Mouse (Mus musculus) urinary bladder, postnatal 25 days (tissue): Measurements from ENCODE around the gene Helz.
"Not testable (repeated sequence)": the region's sequence is repeated elsewhere in the genome, so short reads cannot be mapped to it uniquely, and the experiment has no call there.

ENCODE experiments used
- DNase-seq: peaks from one replicate; pipeline ENCODE4 v3.0.0; 2022; ENCODE audit warnings: low spot score

The Helz gene

GRCm38 (mm10) chr11:107547351-107548203, at the start of gene Helz:
Gene Helz, plus strand, starts transcription at chr11:107547930.
- DNase-seq: peak; percentile 56

DNA sequence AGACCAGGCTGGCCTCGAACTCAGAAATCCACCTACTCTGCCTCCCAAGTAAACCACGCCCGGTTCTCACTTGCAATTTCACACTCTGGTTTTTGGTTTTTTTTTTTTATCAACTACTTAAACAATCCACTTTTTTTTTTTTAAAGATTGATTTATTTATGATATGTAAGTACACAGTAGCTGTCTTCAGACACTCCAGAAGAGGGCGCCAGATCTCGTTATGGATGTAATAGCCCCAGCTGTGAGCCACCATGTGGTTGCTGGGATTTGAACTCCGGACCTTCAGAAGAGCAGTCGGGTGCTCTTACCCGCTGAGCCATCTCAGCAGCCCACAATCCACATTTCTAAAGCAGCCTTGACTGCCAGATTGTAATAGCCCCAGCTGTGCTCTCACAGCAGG, 44.9 kb upstream of the Helz start:
- DNase-seq: no peak

GRCm38 (mm10) chr11:107504364-107504763, 43.4 kb upstream of the Helz start:
- DNase-seq: not testable (repeated sequence)

DNA sequence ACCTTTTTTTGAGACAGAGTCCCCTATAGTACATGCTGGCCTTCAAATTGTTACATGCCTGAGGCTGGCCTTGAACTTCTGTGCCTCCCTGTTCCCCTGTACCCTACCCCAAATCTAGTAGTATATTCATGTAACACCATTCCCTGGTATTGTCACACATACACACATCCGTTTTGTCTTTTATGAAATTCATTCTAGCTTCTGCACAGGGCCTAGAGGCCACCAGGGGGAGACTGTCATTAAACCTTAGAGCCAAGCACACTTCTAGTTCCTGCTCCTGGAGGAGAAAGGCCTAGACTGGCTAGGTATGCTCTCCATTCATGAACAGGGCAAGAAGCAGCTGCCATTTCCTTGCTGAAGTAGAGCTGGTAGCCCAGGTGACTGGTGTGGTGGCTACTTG, 41.5 kb upstream of the Helz start:
- no peak for DNase-seq

GRCm38 (mm10) chr11:107509631-107510338, 37.9 kb upstream of the Helz start:
- no peak for DNase-seq

DNA sequence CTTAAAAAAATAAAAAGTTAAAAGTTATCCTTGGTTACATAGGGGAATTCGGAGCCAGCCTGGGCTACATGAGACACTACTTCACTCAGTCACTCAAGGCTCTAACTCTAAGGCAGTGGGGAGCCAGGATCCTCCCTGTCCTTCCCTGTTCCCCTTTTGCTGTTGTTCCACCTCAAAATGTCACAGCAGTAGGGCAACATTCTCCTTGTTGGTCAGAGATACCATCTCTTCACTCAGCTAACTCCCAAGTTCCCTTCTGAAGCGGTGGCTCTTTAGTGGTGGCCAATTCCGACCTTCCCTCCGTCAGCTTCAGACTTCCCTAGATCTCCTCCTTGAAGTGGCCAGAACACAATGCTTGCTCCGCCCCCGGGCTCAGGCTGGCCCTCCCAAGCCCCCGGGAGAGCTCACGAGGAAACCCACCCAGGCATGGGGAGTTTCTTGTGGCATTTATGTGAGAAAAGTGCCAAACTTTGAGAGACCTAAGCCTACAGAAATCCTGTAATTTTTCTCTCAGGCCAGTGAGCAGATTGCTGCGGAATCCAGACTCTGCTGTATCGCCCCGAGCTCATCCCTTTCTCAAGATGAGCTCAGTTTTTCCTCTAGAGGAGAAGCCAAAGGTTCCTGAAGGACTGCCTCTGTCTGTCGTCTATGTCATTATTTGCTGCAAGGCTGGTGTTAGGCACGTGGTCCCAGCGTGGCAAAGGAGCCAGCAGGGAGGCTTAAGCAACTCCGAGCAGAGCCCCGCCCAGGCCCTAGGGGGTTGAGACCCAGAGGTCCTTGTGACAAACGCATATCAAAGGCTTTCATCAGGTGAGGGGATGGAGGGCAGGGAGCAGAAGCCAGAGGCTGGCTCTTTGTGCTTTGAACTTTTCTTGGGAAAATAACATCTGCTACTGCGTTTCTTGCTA, 37.1 kb upstream of the Helz start:
- peak; percentile 39 for DNase-seq

DNA sequence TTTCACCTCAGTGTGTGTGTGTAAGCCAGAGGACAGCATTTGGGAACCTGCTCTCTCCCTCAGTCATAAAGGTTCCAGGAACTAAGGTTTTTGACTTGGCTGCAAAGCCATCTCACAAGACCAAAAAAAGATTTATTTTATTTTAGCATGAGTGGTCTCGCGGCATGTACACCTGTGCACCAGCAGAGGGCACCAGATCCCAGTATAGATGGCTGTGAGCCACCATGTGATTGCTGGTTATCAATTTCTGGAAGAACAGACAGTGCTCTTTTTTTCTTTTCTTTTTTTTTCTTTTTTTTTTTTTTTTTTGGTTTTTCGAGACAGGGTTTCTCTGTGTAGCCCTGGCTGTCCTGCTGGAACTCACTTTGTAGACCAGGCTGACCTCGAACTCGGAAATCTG, 35.8 kb upstream of the Helz start:
- DNase-seq: peak; percentile 65

GRCm38 (mm10) chr11:107513047-107513446, 34.7 kb upstream of the Helz start:
- DNase-seq: no peak

DNA sequence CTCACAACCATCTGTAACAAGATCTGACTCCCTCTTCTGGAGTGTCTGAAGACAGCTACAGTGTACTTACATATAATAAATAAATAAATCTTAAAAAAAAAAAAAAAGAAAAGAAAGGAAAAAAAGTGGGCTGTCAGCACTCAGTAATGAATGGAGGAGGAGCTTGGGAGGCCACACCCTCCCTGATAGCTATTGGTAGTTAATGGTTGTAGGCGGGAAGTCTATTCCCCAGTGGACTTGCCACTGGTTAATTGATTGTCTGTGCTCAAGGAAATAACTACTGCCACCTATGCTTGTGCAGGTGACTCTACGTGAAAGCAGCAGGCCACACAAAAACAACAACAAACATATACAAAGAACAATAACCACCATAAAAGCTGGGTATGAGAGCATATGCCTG, 31.3 kb upstream of the Helz start:
- DNase-seq: no peak

DNA sequence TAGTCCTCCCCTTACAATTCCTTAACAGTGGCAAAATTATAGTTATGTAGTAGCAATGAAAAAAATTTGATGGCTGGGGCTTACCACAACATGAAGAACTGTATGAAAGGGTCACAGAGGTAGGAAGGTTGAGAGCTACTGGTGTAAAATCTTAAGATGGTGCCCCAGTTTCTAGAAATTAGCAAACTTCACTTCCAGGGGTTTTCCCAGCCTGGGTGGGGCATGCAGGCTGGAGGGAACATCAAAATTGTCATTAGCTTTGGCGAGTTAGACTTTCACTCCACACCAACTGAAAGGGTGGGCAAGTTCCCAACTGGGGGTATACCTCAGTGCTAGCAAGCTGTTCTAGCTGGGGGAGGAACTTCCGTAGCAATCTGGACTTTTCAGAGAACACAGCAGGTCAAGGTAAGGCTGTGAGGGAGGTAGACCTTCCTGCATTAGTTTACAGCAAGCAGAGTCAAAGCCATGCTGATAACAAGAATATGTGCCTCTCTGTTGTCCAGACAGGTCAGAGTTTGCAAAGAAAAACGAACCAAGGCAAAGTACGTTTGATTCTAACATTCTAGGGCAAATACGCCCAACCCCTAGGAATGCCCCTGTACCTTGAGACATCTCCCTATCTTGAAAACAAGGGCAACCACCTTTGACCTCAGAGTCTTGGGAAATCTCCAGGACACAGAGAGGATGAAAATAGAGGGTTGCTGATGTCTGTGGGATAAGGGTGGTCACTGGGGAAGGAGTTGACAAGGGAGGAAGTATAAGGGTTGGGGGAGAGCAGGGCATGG, 28.9 kb upstream of the Helz start:
- no peak for DNase-seq

DNA sequence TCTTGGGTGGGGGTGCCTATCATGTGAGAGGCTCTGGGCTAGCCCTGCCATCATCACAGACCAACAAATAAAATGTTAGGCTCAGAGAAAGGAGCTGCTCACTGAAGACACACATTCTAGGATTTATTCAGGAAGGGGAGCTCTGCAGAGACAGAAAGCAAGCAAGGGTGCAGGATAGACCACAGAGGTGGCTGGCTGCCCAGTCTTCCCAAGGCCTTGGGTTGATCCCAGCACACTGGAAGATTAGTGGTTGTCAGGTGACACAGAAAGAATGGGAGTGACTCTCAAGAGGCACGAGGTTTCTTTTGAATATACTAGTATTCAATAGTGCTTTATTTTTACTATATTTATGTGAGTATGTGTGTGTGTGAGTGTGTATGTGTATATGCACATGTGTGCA, 26.6 kb upstream of the Helz start:
- DNase-seq: no peak

- no peak for DNase-seq
These were observed 22.8 kb upstream of the Helz start for GRCm38 (mm10) chr11:107524966-107525365.

GRCm38 (mm10) chr11:107527632-107528031, 20.1 kb upstream of the Helz start:
- no peak for DNase-seq

- no peak for DNase-seq
These were observed 18.4 kb upstream of the Helz start for GRCm38 (mm10) chr11:107529320-107529719.

DNA sequence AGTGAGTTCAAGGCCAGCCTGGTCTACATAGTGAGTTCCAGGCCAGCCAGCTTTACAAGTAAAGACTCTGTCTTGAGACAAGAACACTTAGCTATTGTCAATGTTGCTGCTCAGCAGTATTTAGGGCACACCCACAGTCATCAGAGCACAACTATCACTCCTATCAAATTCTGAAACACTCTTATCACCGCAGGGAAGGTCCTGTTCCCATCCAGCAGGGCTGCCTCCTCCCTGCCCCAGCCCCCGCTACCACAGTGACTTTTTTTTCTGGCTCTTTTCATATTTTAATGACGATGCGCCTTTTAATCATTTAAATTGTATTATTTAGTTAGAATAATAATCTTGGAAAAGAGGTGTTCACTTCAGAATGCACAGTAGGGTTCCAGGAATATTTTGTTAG, 16.3 kb upstream of the Helz start:
- no peak for DNase-seq

GRCm38 (mm10) chr11:107532271-107532670, 15.5 kb upstream of the Helz start:
- DNase-seq: no peak

DNA sequence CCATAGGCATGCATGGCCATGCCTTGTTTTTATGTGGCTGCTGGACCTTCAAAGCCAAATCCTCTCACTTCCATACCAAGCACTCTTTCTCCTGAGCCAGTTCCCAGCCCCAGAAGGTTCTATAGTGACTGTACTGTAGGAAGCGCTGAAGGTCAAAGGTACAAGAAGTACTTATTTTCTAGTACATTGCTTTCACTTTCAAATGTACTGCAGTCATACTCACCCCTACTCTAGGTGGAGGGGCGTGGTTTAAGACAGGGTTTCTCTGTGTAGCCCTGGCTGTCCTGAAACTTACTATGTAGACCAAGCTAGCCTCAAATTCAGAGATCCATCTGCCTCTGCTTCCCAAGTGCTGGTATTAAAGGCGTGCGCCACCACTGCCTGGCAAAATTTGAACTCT, 8.7 kb upstream of the Helz start:
- DNase-seq: no peak

DNA sequence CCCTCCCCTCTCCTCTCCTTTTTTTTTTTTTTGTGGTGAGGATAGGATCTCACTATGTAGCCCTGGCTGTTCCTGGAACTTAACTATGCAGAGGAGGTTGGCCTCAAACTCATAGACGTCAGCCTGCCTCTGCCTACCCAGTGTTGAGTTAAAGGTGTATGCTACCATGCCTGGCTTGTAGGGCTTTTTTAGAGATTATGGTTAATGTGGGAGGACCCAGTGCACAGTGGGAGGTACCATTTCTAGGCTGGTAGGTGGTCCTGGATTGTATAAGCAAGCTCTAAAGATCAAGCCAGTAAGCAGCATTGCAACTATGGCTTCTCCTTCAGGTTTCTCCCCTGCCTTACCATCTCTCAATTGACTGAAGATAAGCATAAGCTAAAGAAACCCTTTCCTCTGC, 7.4 kb upstream of the Helz start:
- no peak for DNase-seq

DNA sequence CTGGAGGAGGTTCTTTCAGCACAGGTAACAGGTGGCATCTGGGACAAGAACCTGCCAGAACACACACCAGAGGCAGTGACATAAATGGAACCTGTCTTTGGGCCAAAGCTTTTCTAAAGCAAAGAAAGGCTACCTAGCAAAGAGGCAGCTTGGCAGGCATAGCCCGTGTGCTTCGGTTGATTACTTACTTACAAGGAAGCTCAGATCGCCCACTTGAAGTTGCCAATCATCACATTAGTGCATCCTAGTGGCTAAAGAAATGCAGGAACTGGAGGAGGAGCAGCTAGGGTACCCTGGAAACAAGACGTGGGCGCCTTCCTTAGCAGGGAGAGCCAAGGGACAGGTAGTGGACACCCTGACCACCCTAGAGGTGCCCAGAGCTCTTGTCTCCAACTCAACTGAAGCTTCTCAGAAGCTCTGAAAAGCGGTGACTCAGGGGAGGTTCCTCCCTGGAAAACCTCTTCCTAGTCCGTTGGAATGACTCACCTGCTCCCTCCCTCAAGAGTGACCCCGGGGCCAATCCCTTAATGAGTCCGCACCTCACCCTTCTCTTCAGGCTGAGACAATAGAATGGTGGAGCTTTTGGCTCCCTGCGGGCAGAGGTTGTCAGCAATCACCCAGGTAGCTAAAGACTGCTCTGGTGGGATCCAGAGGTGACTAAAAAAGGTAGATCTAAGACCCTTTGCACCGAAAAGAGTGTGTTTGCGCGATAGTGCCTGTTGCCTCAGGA, 1.8 kb upstream of the Helz start:
- DNase-seq: no peak

DNA sequence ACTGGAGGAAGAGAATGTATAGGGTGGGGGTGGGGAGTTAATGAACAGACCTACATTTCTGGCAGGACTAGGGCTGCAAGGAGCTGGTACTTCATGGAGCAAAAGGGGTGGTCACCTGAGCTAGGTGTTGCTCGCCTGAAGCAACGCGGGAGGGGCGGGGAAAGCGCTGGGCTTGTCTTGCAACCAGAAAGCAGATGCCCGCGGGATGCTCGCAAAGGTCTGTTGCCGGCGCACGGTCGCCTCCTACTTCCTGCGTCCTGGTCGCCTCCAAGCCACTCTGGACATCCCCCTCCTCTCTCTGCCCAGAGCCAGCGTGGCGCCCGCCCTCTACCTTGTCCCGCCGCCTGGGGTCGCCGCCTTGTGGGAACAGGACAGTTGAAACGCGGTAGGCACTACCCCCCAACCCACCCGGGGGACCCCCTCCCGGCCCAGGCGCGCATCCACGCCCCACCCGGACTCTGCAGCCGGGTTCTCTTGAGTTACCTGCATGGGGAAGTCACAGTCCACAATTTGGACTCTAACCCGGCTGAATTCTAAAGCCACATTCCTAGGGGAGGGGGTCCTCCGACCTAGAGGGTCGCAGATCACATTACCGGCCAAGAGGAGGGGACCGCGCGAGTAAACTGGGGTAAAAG, 946 bp upstream of the Helz start:
- DNase-seq: peak; percentile 21
